Mouse (Mus musculus): ENCODE data around the gene Pld5. TPM values are rescaled to one million over a fixed set of nuclear protein-coding genes. Genes with fewer than 3 reads are reported as not detected.
A peak's percentile ranks its signal among the peaks of the same experiment; 100 is the strongest.

The Pld5 gene
- polyA plus RNA-seq, 1 experiment from 2014 or later, result 0.25 TPM

GRCm38 (mm10) chr1:176034699-176035098, 240.4 kb downstream of the Pld5 start:
- WGBS, result 77% methylated on average over 6 of the region's 6 CpGs
- no peaks in the 10 kb centered on the region for H3K27me3 ChIP-seq
- no peak for ATAC-seq (ENCODE audit: borderline replicate concordance, extremely low read depth, low FRiP score, low TSS enrichment)
- no peak overlapping the region for H3K27ac ChIP-seq
- no peaks in the 10 kb centered on the region for H3K9me3 ChIP-seq
- no peak overlapping the region for H3K4me2 ChIP-seq
- no peak overlapping the region for H3K4me3 ChIP-seq
- H3K9ac ChIP-seq, result no peak overlapping the region
- H3K4me1 ChIP-seq, result no peaks in the 10 kb centered on the region
- no peaks in the 10 kb centered on the region for H3K36me3 ChIP-seq

GRCm38 (mm10) chr1:176033698-176034097, 241.4 kb downstream of the Pld5 start:
- H3K36me3 ChIP-seq, result no peaks in the 10 kb centered on the region
- no peaks in the 10 kb centered on the region for H3K27me3 ChIP-seq
- ATAC-seq (ENCODE audit: borderline replicate concordance, extremely low read depth, low FRiP score, low TSS enrichment), result peak; percentile 66; the same call in 1 of the 2 replicates
- no peaks in the 10 kb centered on the region for H3K9me3 ChIP-seq
- 58% methylated on average over 5 of the region's 5 CpGs for WGBS
- H3K27ac ChIP-seq, result no peak overlapping the region
- no peak overlapping the region for H3K4me3 ChIP-seq
- no peaks in the 10 kb centered on the region for H3K4me1 ChIP-seq
- H3K4me2 ChIP-seq, result no peak overlapping the region
- H3K9ac ChIP-seq, result no peak overlapping the region

- Histone ChIP-seq H3K27me3 (no peaks in the 10 kb centered on the region), H3K36me3 (no peaks in the 10 kb centered on the region), H3K4me2 (no peak overlapping the region), H3K9ac (no peak overlapping the region), H3K9me3 (no peaks in the 10 kb centered on the region), H3K27ac (no peak overlapping the region), H3K4me3 (no peak overlapping the region), H3K4me1 (no peaks in the 10 kb centered on the region)
- ATAC-seq (ENCODE audit: borderline replicate concordance, extremely low read depth, low FRiP score, low TSS enrichment), result no peak
- WGBS, result 85% methylated on average over 1 of the region's 1 CpGs
Observed at GRCm38 (mm10) chr1:176029063-176029462, 246.0 kb downstream of the Pld5 start.

- Histone ChIP-seq H3K9ac (no peak overlapping the region), H3K36me3 (no peaks in the 10 kb centered on the region), H3K27ac (no peak overlapping the region), H3K27me3 (no peaks in the 10 kb centered on the region), H3K4me1 (no peaks in the 10 kb centered on the region), H3K4me3 (no peak overlapping the region), H3K9me3 (no peaks in the 10 kb centered on the region), H3K4me2 (no peak overlapping the region)
- no peak for ATAC-seq (ENCODE audit: borderline replicate concordance, extremely low read depth, low FRiP score, low TSS enrichment)
- WGBS, result 70% methylated on average over 3 of the region's 3 CpGs
Observed at GRCm38 (mm10) chr1:176028397-176028796, 246.7 kb downstream of the Pld5 start.

GRCm38 (mm10) chr1:176024501-176024900, 250.6 kb downstream of the Pld5 start:
- H3K4me1 ChIP-seq, result no peaks in the 10 kb centered on the region
- H3K4me3 ChIP-seq, result no peak overlapping the region
- WGBS, result 56% methylated on average over 1 of the region's 1 CpGs
- ATAC-seq (ENCODE audit: borderline replicate concordance, extremely low read depth, low FRiP score, low TSS enrichment), result no peak
- no peaks in the 10 kb centered on the region for H3K27me3 ChIP-seq
- H3K36me3 ChIP-seq, result no peaks in the 10 kb centered on the region
- H3K9me3 ChIP-seq, result no peaks in the 10 kb centered on the region
- no peak overlapping the region for H3K4me2 ChIP-seq
- H3K9ac ChIP-seq, result no peak overlapping the region
- no peak overlapping the region for H3K27ac ChIP-seq

- H3K4me3 ChIP-seq, result no peak overlapping the region
- no peaks in the 10 kb centered on the region for H3K9me3 ChIP-seq
- H3K4me2 ChIP-seq, result no peak overlapping the region
- no peaks in the 10 kb centered on the region for H3K36me3 ChIP-seq
- H3K27ac ChIP-seq, result no peak overlapping the region
- H3K9ac ChIP-seq, result no peak overlapping the region
- WGBS, result 85% methylated on average over 3 of the region's 3 CpGs
- no peak for ATAC-seq (ENCODE audit: borderline replicate concordance, extremely low read depth, low FRiP score, low TSS enrichment)
- H3K4me1 ChIP-seq, result no peaks in the 10 kb centered on the region
- no peaks in the 10 kb centered on the region for H3K27me3 ChIP-seq
Observed at GRCm38 (mm10) chr1:176018523-176018922, 256.6 kb downstream of the Pld5 start.

GRCm38 (mm10) chr1:176016076-176016475, 259.0 kb downstream of the Pld5 start:
- no peak overlapping the region for H3K27ac ChIP-seq
- no peaks in the 10 kb centered on the region for H3K9me3 ChIP-seq
- no peak overlapping the region for H3K4me2 ChIP-seq
- WGBS, result 55% methylated on average over 3 of the region's 3 CpGs
- no peak for ATAC-seq (ENCODE audit: borderline replicate concordance, extremely low read depth, low FRiP score, low TSS enrichment)
- no peaks in the 10 kb centered on the region for H3K36me3 ChIP-seq
- H3K4me3 ChIP-seq, result no peak overlapping the region
- no peak overlapping the region for H3K9ac ChIP-seq
- no peaks in the 10 kb centered on the region for H3K4me1 ChIP-seq
- no peaks in the 10 kb centered on the region for H3K27me3 ChIP-seq

- WGBS, result 30% methylated on average over 3 of the region's 3 CpGs
- Histone ChIP-seq H3K27me3 (no peaks in the 10 kb centered on the region), H3K4me3 (no peak overlapping the region), H3K4me2 (no peak overlapping the region), H3K9me3 (no peaks in the 10 kb centered on the region), H3K27ac (no peak overlapping the region), H3K9ac (no peak overlapping the region), H3K36me3 (no peaks in the 10 kb centered on the region), H3K4me1 (no peaks in the 10 kb centered on the region)
- no peak for ATAC-seq (ENCODE audit: borderline replicate concordance, extremely low read depth, low FRiP score, low TSS enrichment)
Observed at GRCm38 (mm10) chr1:176013497-176014268, 261.4 kb downstream of the Pld5 start.

GRCm38 (mm10) chr1:176011535-176011934, 263.6 kb downstream of the Pld5 start:
- Histone ChIP-seq H3K9me3 (no peaks in the 10 kb centered on the region), H3K9ac (no peak overlapping the region), H3K36me3 (no peaks in the 10 kb centered on the region), H3K27me3 (no peaks in the 10 kb centered on the region), H3K4me1 (no peaks in the 10 kb centered on the region), H3K27ac (no peak overlapping the region), H3K4me2 (no peak overlapping the region), H3K4me3 (no peak overlapping the region)
- ATAC-seq (ENCODE audit: borderline replicate concordance, extremely low read depth, low FRiP score, low TSS enrichment), result no peak

- Histone ChIP-seq H3K9ac (no peak overlapping the region), H3K4me1 (no peaks in the 10 kb centered on the region), H3K4me3 (no peak overlapping the region), H3K4me2 (no peak overlapping the region), H3K27ac (no peak overlapping the region), H3K9me3 (no peaks in the 10 kb centered on the region), H3K36me3 (no peaks in the 10 kb centered on the region), H3K27me3 (no peaks in the 10 kb centered on the region)
- no peak for ATAC-seq (ENCODE audit: borderline replicate concordance, extremely low read depth, low FRiP score, low TSS enrichment)
Observed at GRCm38 (mm10) chr1:176011072-176011471, 264.0 kb downstream of the Pld5 start.

- no peaks in the 10 kb centered on the region for H3K27me3 ChIP-seq
- WGBS, result 85% methylated on average over 2 of the region's 2 CpGs
- no peak overlapping the region for H3K4me2 ChIP-seq
- no peak overlapping the region for H3K9ac ChIP-seq
- H3K4me3 ChIP-seq, result no peak overlapping the region
- no peaks in the 10 kb centered on the region for H3K9me3 ChIP-seq
- H3K27ac ChIP-seq, result no peak overlapping the region
- no peak for ATAC-seq (ENCODE audit: borderline replicate concordance, extremely low read depth, low FRiP score, low TSS enrichment)
- H3K36me3 ChIP-seq, result no peaks in the 10 kb centered on the region
- H3K4me1 ChIP-seq, result no peaks in the 10 kb centered on the region
Observed at GRCm38 (mm10) chr1:176008411-176008810, 266.7 kb downstream of the Pld5 start.

GRCm38 (mm10) chr1:176000599-176000998, 274.5 kb downstream of the Pld5 start:
- Histone ChIP-seq H3K36me3 (no peaks in the 10 kb centered on the region), H3K4me1 (no peaks in the 10 kb centered on the region), H3K4me2 (no peak overlapping the region), H3K27ac (no peak overlapping the region), H3K9me3 (no peaks in the 10 kb centered on the region), H3K9ac (no peak overlapping the region), H3K27me3 (no peaks in the 10 kb centered on the region), H3K4me3 (no peak overlapping the region)
- 43% methylated on average over 5 of the region's 5 CpGs for WGBS
- ATAC-seq (ENCODE audit: borderline replicate concordance, extremely low read depth, low FRiP score, low TSS enrichment), result no peak

All from lung, embryonic 15.5 days (tissue).